Mouse (Mus musculus) gastrocnemius, adult 18-20 months (tissue): ENCODE measurements around the gene Cd101. TPM values are rescaled to one million over a fixed set of nuclear protein-coding genes. Genes with fewer than 3 reads are reported as not detected.

ENCODE experiments used
- DNase-seq: peaks from one replicate; pipeline ENCODE4 v3.0.0; 2021; ENCODE audit warnings: low spot score
- total RNA-seq, 2 experiments: library from RNA; stranded (reverse); gene quantifications; 2 replicates each; pipeline ENCODE4 v1.2.3; 2021

Gene Cd101
- total RNA-seq, 2 experiments from 2014 or later, result 0.07 TPM; not detected in 1

GRCm38 (mm10) chr3:101044686-101045085 is 15.3 kb upstream of the Cd101 start:
- no peak for DNase-seq

DNA sequence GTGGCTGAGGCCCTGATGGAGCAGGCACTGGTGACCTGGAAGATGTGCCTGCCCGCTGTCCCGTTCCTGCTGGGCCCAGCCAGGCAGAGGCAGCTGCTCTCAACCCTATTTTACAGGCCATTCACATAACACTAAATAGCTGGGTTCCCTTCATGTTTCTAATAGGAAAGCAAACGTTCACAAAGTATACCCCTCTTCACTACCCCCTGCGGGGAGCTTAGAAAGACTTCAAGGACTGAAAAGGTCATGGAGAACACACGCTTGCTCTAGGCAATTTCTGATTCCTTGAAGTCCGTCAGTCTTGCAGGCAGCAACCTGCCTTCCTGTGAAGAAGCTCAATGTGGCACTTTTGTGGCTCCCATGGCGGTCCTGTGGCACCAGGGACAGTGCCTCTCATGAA is 12.6 kb upstream of the Cd101 start:
- no peak for DNase-seq

DNA sequence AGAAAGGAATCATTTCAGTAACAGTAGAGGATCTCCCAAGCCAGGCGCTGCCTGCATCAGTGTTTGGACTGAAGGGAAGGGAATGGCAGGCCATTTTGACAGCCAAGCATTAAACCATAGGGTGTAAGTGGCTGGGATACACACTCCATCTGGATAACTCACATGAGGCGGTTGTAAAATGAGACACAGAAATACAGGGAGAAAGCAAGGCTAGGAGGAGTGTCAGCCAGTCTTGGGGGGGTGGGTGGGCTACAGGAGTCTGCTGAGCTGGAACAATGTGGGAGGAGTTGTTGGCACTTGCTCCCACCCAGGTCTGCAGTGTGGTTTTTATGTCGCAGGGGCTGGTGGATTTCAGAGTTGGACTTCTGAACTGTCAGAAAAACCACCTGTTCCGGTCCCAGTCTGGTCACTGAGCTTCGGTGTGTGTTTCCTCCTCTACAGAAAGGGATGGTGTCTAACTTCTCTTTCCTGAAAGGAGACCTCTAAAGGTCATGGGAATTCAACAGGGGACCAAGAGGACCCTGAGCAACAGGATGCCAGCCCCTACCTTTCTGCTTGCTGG is 8.7 kb upstream of the Cd101 start:
- DNase-seq, result no peak

DNA sequence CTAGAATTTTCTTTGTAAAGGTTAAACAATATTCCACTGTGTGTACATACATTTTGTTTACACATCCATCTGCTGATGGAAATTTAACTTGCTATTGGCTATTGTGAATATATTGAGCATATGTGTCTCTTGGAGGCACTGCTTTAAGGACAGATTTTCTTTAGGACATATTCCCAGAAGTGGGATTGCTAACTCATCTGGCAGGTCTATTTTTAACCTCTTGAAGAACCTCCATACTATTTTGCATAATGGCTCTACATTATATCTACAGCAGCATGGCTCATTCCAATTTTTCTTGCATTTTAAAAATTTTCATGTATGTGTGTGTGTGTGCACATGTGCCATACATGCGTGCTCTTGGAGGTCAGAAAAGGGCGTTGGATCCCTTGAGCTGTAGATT is 6.6 kb upstream of the Cd101 start:
- no peak for DNase-seq

DNA sequence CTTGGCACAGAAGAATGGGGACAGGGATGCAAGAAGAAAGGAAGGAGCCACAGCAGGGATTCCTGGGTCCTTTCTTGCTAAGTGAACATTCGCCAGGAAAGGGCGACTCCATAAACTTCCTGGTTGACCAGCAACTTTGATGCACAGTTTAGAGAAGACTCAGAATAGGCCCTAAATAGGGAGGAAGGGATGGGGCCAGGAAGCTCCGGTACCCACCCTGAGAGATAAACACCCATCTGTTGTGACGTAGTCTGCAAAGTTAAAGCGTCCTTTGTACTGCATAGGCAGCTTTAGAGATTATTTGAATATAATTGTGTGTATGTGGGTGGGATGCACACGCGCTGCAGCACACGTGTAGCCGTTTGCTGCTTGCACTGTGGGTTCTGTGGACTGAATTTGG is 5.2 kb upstream of the Cd101 start:
- no peak for DNase-seq

- DNase-seq, result no peak
Observed at GRCm38 (mm10) chr3:101033644-101034043, 4.3 kb upstream of the Cd101 start.

- no peak for DNase-seq
Observed at GRCm38 (mm10) chr3:101031456-101032142, 2.2 kb upstream of the Cd101 start.

DNA sequence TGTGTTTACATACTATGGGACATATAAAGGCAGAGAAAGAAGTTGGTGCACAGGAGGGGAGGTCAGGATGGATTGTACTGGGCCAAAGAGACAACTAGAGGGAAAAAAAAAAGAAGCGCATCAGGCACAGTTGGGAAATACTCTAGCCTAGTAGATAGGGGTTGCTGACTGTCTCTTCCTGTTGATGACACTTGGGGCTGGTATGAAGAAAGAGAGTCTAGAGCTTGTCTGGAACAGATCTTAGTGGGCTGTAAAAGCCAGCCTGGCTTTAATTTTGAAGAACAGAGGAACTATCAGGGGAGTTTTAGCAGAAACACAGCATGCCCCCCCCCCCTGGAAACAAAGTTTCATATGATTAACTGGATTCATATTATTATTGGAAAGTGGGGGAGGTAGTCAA is 1.3 kb upstream of the Cd101 start:
- DNase-seq, result no peak

DNA sequence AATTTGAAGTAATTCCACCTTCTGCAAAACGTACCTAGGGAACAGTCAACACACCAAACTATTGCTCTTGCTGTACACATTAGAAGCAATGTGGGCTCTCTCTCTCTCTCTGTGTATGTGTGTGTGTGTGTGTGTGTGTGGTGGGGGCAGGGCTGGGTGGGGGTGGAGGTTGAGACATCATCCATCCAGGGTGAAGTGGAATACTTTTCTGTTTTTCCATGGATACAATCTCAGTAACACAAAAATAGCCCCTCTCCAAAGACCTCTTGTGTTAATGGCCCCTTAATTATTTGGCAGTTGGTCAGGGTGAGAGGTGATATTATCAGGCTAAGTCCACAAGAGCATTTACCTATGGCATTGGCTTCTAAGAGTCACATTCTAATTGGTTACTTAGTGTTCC is 2.6 kb downstream of the Cd101 start:
- no peak for DNase-seq

GRCm38 (mm10) chr3:101022967-101023366 is 6.4 kb downstream of the Cd101 start:
- DNase-seq, result no peak

DNA sequence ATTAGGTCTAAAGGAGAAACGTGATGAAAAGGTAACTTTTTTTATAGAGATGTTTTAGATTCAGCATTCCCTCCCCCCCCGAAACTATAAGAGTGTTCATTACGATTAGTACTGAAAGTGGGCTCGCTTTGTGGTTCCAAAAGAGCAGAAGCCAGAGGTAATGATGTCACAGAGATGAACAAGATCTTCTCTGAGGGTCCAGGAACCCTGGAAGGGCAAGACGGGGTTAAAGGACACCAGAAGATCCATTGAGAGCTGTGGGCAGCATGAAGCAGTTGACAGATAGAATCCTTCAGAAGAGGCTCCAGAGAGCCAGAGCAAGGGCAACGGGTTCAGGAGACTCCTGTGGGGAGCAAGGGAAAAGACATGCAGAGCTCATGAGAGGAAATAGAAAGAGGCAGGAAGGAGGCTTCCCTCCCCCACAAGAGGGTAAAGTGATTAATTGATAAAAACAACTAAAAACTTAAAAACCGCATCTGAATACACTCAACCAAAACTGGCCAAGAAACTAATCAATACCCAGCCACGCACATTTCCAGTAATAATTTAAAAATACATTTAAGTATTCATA is 7.8 kb downstream of the Cd101 start:
- no peak for DNase-seq

GRCm38 (mm10) chr3:101021073-101021472 is 8.3 kb downstream of the Cd101 start:
- no peak for DNase-seq

- no peak for DNase-seq
Observed at GRCm38 (mm10) chr3:101018494-101018893, 10.9 kb downstream of the Cd101 start.

DNA sequence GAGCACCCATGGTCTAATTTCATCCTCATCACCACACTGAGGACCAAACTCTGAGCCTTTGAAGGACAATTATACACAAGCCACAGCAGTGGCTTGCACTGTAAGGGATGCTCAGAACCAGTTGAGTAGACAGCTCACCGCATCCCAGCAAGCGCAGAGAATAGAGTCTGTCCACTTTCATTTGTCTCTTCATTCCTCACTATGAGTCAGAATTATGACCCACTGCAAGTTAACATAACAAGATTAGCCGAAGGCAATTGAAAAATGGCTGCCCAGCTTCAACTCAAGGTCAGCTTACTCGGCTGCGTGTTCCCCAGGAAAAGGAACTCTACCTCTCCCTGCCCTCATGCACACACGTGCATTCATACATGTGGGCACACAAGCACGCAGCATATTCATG is 13.3 kb downstream of the Cd101 start:
- DNase-seq, result no peak

GRCm38 (mm10) chr3:101015254-101015653 is 14.1 kb downstream of the Cd101 start:
- no peak for DNase-seq

- no peak for DNase-seq
Observed at GRCm38 (mm10) chr3:101013536-101013935, 15.8 kb downstream of the Cd101 start.

DNA sequence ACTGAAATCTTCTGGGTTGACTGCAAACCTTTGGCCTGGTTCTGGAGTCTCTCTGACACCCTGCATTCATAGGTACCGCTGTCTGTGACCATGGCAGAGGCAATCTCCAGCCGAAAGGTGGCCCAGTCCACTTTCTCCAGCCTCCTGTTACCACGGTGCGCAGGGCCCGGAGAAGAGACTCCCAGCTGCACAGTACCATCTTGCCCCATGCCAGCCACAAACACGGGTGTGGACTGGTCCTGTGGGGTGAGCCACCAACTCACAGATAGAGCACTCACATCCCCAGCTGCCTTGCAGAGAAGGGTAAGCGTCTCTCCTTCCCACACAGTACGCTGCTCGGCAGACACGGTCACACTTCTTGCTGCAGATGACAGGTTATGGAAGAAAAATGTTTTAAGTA is 16.4 kb downstream of the Cd101 start:
- no peak for DNase-seq

DNA sequence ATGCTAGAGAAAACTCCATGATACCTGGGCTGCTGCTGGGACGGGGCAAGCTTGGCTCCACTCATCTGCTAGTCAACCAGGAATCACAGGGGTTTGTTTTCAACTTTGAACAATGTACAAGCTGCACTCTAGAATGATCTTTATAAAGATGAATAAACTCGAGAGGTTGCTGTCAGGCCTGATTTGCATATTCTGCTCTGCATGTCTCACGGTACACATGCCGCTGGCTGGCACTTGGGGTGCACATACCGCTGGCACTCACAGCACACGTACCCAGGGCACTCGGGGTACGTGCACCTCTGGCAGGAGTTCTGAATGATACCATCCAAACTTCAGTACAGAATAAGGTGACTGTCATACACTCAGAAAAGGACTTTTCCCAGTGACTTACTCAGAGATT is 16.8 kb downstream of the Cd101 start:
- no peak for DNase-seq

- no peak for DNase-seq
Observed at GRCm38 (mm10) chr3:101012131-101012571, 17.2 kb downstream of the Cd101 start.

GRCm38 (mm10) chr3:101011203-101011600 is 18.2 kb downstream of the Cd101 start:
- no peak for DNase-seq

DNA sequence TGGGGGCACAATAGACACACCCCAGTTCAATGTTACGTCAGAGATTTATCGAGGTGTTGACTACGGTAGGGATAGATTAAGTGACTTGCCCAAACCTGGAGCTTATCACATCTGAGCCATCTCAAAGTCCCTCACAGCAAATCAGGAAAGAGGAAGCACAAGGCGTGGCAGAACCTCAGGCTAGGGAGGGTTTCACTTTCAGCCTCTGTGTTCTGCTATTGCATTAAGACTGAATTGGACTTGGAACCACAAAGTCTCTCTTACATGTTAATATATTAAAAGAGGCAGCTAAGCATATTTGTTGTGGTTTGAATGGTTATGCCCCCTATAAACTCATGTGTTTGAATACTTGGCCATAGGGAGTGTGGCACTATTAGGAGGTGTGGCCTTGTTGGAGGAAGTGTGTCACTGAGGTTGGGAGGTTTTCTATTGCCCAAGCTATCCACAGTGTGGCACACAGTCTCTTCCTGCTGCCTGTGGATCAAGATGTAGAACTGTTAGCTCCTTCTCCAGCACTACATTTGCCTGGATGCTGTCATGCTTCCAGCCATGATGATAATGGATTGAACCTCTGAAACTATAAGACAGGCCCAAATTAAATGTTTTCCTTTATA is 18.7 kb downstream of the Cd101 start:
- DNase-seq, result no peak

DNA sequence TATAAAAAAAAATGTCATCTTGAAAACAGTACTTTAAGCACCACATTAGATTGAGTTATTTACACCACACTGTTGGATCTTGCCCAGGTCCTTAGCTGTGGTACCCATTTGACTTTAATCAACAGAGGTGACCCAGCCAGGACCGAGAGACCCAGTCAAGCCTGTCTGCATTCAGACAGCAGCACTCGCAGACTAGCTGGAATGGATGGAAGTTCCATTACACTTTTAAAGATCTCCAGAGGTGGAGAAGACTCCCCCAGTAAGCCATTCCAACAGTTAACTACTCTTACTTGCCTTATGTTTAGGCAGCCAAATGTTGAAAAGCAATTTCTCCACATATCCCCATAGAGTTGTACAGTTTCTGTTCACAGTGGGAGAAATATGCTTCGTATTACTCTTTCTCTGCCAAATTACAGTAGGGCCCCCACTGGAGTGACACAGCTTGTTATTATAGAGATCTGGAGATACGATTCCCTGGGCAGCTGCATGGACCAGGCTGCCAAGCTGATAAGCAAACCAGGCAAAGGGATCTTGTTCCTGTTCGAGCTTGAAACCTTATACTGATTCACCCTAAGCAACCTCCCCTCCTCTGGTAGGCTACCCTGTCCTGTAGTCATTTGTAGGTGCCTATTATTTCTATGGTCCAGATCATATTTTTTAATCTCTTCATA is 22.1 kb downstream of the Cd101 start:
- no peak for DNase-seq
